Mouse (Mus musculus) forebrain, embryonic 10.5 days (tissue): ENCODE data around the gene Gucd1. TPM values are rescaled to one million over a fixed set of nuclear protein-coding genes. Genes with fewer than 3 reads are reported as not detected.
"Not testable (repeated sequence)": the region's sequence is repeated elsewhere in the genome, so short reads cannot be mapped to it uniquely, and the experiment has no call there.

Source experiments
- DNase-seq: peaks from one replicate; pipeline ENCODE4 v3.0.0-alpha.2; 2017; ENCODE audit warnings: low spot score; ENCODE audit errors: extremely low spot score
- H3K27ac ChIP-seq: fragments of 300-500 bp; sonication (generic); 2 replicates; pipeline ENCODE4 v1.5.1; 2016; ENCODE audit warnings: mild to moderate bottlenecking
- H3K27me3 ChIP-seq: fragments of 300-500 bp; sonication (generic); 2 replicates; pipeline ENCODE4 v1.6.1; 2016; ENCODE audit warnings: mild to moderate bottlenecking; ENCODE audit not compliant: poor library complexity, severe bottlenecking
- H3K36me3 ChIP-seq: fragments of 300-500 bp; sonication (generic); replicated peaks from 2 replicates; pipeline ENCODE4 v1.6.1; 2016; ENCODE audit warnings: mild to moderate bottlenecking, moderate library complexity
- H3K4me1 ChIP-seq: fragments of 300-500 bp; sonication (generic); 2 replicates; pipeline ENCODE4 v1.6.1; 2016
- H3K4me3 ChIP-seq: fragments of 300-500 bp; sonication (generic); 2 replicates; pipeline ENCODE4 v1.5.1; 2016; ENCODE audit warnings: mild to moderate bottlenecking, moderate library complexity
- H3K9me3 ChIP-seq: fragments of 300-500 bp; sonication (generic); 2 replicates; pipeline ENCODE4 v1.6.1; 2016; ENCODE audit warnings: mild to moderate bottlenecking, moderate library complexity
- WGBS: fragments of 180-500 bp; shearing (Covaris S2); methylation state at CpG from one replicate; pipeline ENCODE4 v1.1.7; 2016; 5-methylcytosine and 5-hydroxymethylcytosine counted together
- polyA plus RNA-seq: library from polyadenylated mRNA; unstranded; fragments of >200 nt; fragmentation: Nextera tagmentation; extraction: Ambion mirVana; gene quantifications from 2 replicates; pipeline ENCODE4 v1.2.1, GENCODE M21; 2016

Gene Gucd1
- polyA plus RNA-seq, 1 experiment from 2014 or later: 28.6 TPM

GRCm38 (mm10) chr10:75352541-75352940 is 165.2 kb downstream of the Gucd1 start:
- Histone ChIP-seq H3K27ac (no peak overlapping the region), H3K27me3 (no peaks in the 10 kb centered on the region), H3K4me1 (no peaks in the 10 kb centered on the region), H3K36me3 (no peaks in the 10 kb centered on the region), H3K9me3 (no peaks in the 10 kb centered on the region), H3K4me3 (no peak overlapping the region)
- 94% methylated on average over 12 of the region's 12 CpGs for WGBS
- DNase-seq: no peak

- H3K9me3 ChIP-seq: 0 out of 2 replicates have a peak, but pooled peaks cover 4% of the 10 kb centered on the region
- H3K4me3 ChIP-seq: no peak overlapping the region
- no peaks in the 10 kb centered on the region for H3K4me1 ChIP-seq
- 88% methylated on average over 5 of the region's 5 CpGs for WGBS
- no peaks in the 10 kb centered on the region for H3K27me3 ChIP-seq
- no peaks in the 10 kb centered on the region for H3K36me3 ChIP-seq
- no peak for DNase-seq
- H3K27ac ChIP-seq: no peak overlapping the region
These were observed 167.2 kb downstream of the Gucd1 start for GRCm38 (mm10) chr10:75350564-75350963.

DNA sequence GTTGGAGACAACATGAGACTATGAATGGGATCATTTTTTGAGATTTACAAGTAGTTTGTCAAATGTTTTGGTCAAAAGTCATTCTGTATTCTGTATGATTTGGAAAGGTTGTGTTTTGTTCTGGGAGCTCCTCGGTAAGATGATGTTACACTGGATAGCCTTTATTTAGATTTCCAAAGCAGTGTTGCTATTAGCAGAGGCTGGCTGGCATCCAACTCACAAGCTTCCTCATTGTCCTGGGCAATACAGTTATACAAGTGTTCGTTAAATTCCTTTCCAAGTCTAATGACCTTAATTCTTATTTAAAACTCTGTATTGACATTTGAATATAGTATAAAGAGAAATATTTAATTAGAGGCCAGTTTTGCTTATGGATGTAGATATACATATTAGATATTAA is 172.5 kb downstream of the Gucd1 start:
- Histone ChIP-seq H3K4me1 (0 out of 2 replicates have a peak, but pooled peaks cover 6% of the 10 kb centered on the region), H3K27me3 (no peaks in the 10 kb centered on the region), H3K9me3 (0 out of 2 replicates have a peak, but pooled peaks cover 4% of the 10 kb centered on the region), H3K4me3 (no peak overlapping the region), H3K27ac (no peak overlapping the region), H3K36me3 (no peaks in the 10 kb centered on the region)
- WGBS: 88% methylated on average over 2 of the region's 2 CpGs
- no peak for DNase-seq

GRCm38 (mm10) chr10:75344563-75344962 is 173.2 kb downstream of the Gucd1 start:
- H3K27me3 ChIP-seq, H3K9me3 ChIP-seq, H3K4me1 ChIP-seq, H3K4me3 ChIP-seq, DNase-seq, H3K27ac ChIP-seq, H3K36me3 ChIP-seq: not testable (repeated sequence)
- 79% methylated on average over 1 of the region's 1 CpGs for WGBS

- no peak for DNase-seq
- Histone ChIP-seq H3K4me1 (0 out of 2 replicates have a peak, but pooled peaks cover 6% of the 10 kb centered on the region), H3K27me3 (no peaks in the 10 kb centered on the region), H3K9me3 (0 out of 2 replicates have a peak, but pooled peaks cover 4% of the 10 kb centered on the region), H3K36me3 (no peaks in the 10 kb centered on the region), H3K4me3 (no peak overlapping the region), H3K27ac (no peak overlapping the region)
- 36% methylated on average over 8 of the region's 8 CpGs for WGBS
These were observed 175.8 kb downstream of the Gucd1 start for GRCm38 (mm10) chr10:75341936-75342335.

GRCm38 (mm10) chr10:75339377-75339776 is 178.4 kb downstream of the Gucd1 start:
- 0 out of 2 replicates have a peak, but pooled peaks cover 4% of the 10 kb centered on the region for H3K4me1 ChIP-seq
- no peaks in the 10 kb centered on the region for H3K27me3 ChIP-seq
- no peaks in the 10 kb centered on the region for H3K36me3 ChIP-seq
- H3K4me3 ChIP-seq: no peak overlapping the region
- 88% methylated on average over 7 of the region's 7 CpGs for WGBS
- no peak for DNase-seq
- H3K27ac ChIP-seq: no peak overlapping the region
- no peaks in the 10 kb centered on the region for H3K9me3 ChIP-seq

- H3K36me3 ChIP-seq: no peaks in the 10 kb centered on the region
- no peak overlapping the region for H3K4me3 ChIP-seq
- 0 out of 2 replicates have a peak, but pooled peaks cover 3% of the 10 kb centered on the region for H3K4me1 ChIP-seq
- whole genome bisulfite sequencing: 87% methylated on average over 5 of the region's 5 CpGs
- H3K27ac ChIP-seq: no peak overlapping the region
- no peaks in the 10 kb centered on the region for H3K27me3 ChIP-seq
- no peaks in the 10 kb centered on the region for H3K9me3 ChIP-seq
- DNase-seq: no peak
These were observed 178.9 kb downstream of the Gucd1 start for GRCm38 (mm10) chr10:75338852-75339251.

- Histone ChIP-seq H3K27me3 (no peaks in the 10 kb centered on the region), H3K27ac (no peak overlapping the region), H3K4me3 (no peak overlapping the region), H3K4me1 (0 out of 2 replicates have a peak, but pooled peaks cover 3% of the 10 kb centered on the region), H3K9me3 (no peaks in the 10 kb centered on the region), H3K36me3 (no peaks in the 10 kb centered on the region)
- WGBS: 90% methylated on average over 10 of the region's 10 CpGs
- DNase-seq: no peak
These were observed 180.5 kb downstream of the Gucd1 start for GRCm38 (mm10) chr10:75337231-75337630.

GRCm38 (mm10) chr10:75335075-75335474 is 182.7 kb downstream of the Gucd1 start:
- DNase-seq: no peak
- Histone ChIP-seq H3K36me3 (no peaks in the 10 kb centered on the region), H3K27ac (no peak overlapping the region), H3K9me3 (no peaks in the 10 kb centered on the region), H3K27me3 (no peaks in the 10 kb centered on the region), H3K4me1 (0 out of 2 replicates have a peak, but pooled peaks cover 3% of the 10 kb centered on the region), H3K4me3 (no peak overlapping the region)
- WGBS: 93% methylated on average over 6 of the region's 6 CpGs

- H3K4me3 ChIP-seq: no peak overlapping the region
- no peaks in the 10 kb centered on the region for H3K9me3 ChIP-seq
- no peaks in the 10 kb centered on the region for H3K27me3 ChIP-seq
- H3K27ac ChIP-seq: no peak overlapping the region
- H3K36me3 ChIP-seq: no peaks in the 10 kb centered on the region
- WGBS: 81% methylated on average over 7 of the region's 7 CpGs
- DNase-seq: no peak
- H3K4me1 ChIP-seq: 0 out of 2 replicates have a peak, but pooled peaks cover 3% of the 10 kb centered on the region
These were observed 183.6 kb downstream of the Gucd1 start for GRCm38 (mm10) chr10:75334175-75334574.

DNA sequence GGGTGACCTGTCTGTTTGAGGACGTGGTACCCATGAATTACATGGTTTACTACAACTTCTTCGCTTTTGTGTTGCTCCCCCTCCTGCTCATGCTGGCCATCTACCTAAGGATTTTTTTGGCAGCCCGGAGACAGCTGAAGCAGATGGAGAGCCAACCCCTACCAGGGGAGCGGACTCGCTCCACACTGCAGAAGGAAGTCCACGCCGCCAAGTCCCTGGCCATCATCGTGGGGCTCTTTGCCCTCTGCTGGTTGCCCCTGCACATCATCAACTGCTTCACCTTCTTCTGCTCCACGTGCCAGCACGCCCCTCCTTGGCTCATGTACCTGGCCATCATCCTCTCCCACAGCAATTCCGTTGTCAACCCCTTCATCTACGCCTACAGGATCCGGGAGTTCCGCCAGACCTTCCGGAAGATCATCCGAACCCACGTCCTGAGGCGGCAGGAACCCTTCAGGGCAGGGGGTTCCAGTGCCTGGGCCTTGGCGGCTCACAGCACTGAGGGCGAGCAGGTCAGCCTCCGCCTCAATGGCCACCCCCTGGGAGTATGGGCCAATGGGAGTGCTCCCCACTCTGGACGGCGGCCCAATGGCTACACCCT is 184.5 kb downstream of the Gucd1 start:
- Histone ChIP-seq H3K9me3 (no peaks in the 10 kb centered on the region), H3K4me3 (no peak overlapping the region), H3K4me1 (peaks cover 6% of the 10 kb centered on the region), H3K27ac (no peak overlapping the region), H3K27me3 (no peaks in the 10 kb centered on the region), H3K36me3 (no peaks in the 10 kb centered on the region)
- 93% methylated on average over 23 of the region's 23 CpGs for WGBS
- DNase-seq: no peak

GRCm38 (mm10) chr10:75332268-75332667 is 185.5 kb downstream of the Gucd1 start:
- Histone ChIP-seq H3K9me3 (no peaks in the 10 kb centered on the region), H3K36me3 (no peaks in the 10 kb centered on the region), H3K4me1 (peaks cover 14% of the 10 kb centered on the region), H3K4me3 (no peak overlapping the region), H3K27me3 (no peaks in the 10 kb centered on the region), H3K27ac (no peak overlapping the region)
- DNase-seq: no peak
- 94% methylated on average over 3 of the region's 3 CpGs for WGBS

DNA sequence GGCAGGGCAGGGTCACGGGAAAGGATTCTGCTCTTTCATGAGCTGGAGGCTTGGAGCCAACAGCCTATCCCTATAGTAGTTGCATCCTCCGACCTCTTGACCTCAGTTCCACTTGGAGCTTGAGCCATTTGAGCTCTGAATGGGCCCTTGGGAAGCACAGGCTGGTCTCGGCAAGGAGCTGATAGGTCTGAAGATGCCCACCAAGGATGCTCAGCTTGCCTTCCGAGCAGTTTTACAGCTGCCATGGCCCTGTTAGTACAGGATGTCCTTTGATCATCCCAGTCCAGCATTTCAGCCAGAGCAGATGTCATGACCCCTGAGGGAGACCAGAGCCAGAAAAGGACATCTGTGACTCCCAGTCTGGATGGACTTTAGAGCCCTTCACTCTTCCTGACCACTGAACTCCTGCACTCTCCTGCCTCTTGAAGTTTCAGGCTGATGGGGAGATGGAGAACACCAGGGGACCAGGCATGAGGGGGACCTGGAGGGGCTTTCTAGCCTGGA is 189.5 kb downstream of the Gucd1 start:
- WGBS: 47% methylated on average over 4 of the region's 4 CpGs
- Histone ChIP-seq H3K4me1 (peaks cover 13% of the 10 kb centered on the region), H3K4me3 (no peak overlapping the region), H3K27me3 (no peaks in the 10 kb centered on the region), H3K9me3 (no peaks in the 10 kb centered on the region), H3K36me3 (no peaks in the 10 kb centered on the region), H3K27ac (no peak overlapping the region)
- no peak for DNase-seq
